In genomic region chr14:56359131-56359530, GRCm38 (mm10) we compare ENCODE assay signal across 21 mouse cellular contexts. TPM values are rescaled to one million over a fixed set of nuclear protein-coding genes. Genes with fewer than 3 reads are reported as not detected.
"Had no signal": no experiment of that assay in that cellular context is flagged by ENCODE, and none has a peak within 500 bp of the region (broad histone marks: within the 10 kb centered on the region; RNA-seq: fewer than 3 reads in every experiment).

No protein-coding gene starts in this region.

- H3K4me1 ChIP-seq: limb, embryonic 10.5 days; liver, embryonic 12.5 days; liver, embryonic 15.5 days; midbrain, embryonic 13.5 days; neural tube, embryonic 13.5 days; stomach, embryonic 15.5 days had no signal

- H3K36me3 ChIP-seq: limb, embryonic 10.5 days; limb, embryonic 13.5 days; liver, embryonic 12.5 days; liver, embryonic 15.5 days; midbrain, embryonic 13.5 days; neural tube, embryonic 13.5 days; stomach, embryonic 15.5 days had no signal

- H3K27ac ChIP-seq: limb, embryonic 10.5 days; limb, embryonic 13.5 days; liver, embryonic 12.5 days; liver, embryonic 15.5 days; macrophage; midbrain, embryonic 13.5 days; neural tube, embryonic 13.5 days; stomach, embryonic 15.5 days had no signal

- H3K9ac ChIP-seq: limb, embryonic 13.5 days; liver, embryonic 12.5 days; liver, embryonic 15.5 days; midbrain, embryonic 13.5 days; neural tube, embryonic 13.5 days; stomach, embryonic 15.5 days had no signal

- DNase-seq: kidney, adult 18-20 months; kidney, adult 9 months; kidney, postnatal 14 days; kidney, postnatal 4 days; liver; lung, postnatal 14 days; retina, postnatal 1 day; right cerebral cortex, postnatal 25 days; spleen, adult 18-20 months; thymus, postnatal 25 days had no signal

- H3K9me3 ChIP-seq: limb, embryonic 10.5 days; limb, embryonic 13.5 days; liver, embryonic 12.5 days; liver, embryonic 15.5 days; midbrain, embryonic 13.5 days; neural tube, embryonic 13.5 days; stomach, embryonic 15.5 days had no signal

- H3K4me3 ChIP-seq: limb, embryonic 10.5 days; limb, embryonic 13.5 days; liver, embryonic 12.5 days; liver, embryonic 15.5 days; midbrain, embryonic 13.5 days; myocyte; neural tube, embryonic 13.5 days; stomach, embryonic 15.5 days had no signal

- ATAC-seq: intestine, embryonic 16.5 days; liver, embryonic 12.5 days; midbrain, embryonic 13.5 days; midbrain, embryonic 16.5 days had no signal

- H3K4me2 ChIP-seq: limb, embryonic 13.5 days; liver, embryonic 12.5 days; liver, embryonic 15.5 days; midbrain, embryonic 13.5 days; neural tube, embryonic 13.5 days; stomach, embryonic 15.5 days had no signal

RNA-seq across cellular contexts. Expression of gene Atp12a, which starts 5.7 kb away (rescaled TPM):
- polyA plus RNA-seq: limb, embryonic 10.5 days; liver, embryonic 12.5 days; liver, embryonic 15.5 days; macrophage; myocyte had no signal

RNA-seq across cellular contexts. Expression of gene Rnf17, which starts 43.2 kb away (rescaled TPM):
- polyA plus RNA-seq: myocyte had no signal
